Mouse (Mus musculus) E14TG2a.4 (cell line): ENCODE data around the gene Pdgfa.

Experiments
- CTCF ChIP-seq: conservative IDR thresholded peaks from 2 replicates; pipeline ENCODE4 v1.5.1; 2014; ENCODE audit warnings: low read length
- POU5F1 ChIP-seq: IDR thresholded peaks from 2 replicates; pipeline ENCODE4 v1.6.1; 2014; ENCODE audit warnings: low read length, borderline replicate concordance

DNA sequence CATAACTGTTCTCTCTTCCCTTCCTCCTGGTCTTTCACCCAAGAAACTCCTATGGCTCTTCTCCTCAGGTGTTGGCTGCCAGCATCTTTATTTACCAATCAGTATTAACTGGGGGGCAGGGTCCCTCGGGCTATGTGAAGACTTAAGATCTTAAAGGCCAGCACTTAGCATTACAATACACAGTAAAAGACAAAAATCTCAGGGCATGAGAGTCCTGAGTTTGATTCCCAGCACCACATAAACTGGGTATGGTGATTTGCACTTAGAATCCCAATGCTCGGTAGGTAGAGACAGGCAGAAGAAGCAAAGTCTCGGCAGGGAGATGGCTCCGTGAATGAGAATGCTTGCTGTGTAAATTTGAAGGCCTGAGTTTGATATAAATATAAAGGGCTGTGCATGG is 56.6 kb downstream of the Pdgfa start:
- TF ChIP-seq CTCF = no peak
- TF ChIP-seq POU5F1 = no peak
